Mouse (Mus musculus) large intestine, adult 2 months (tissue): ENCODE measurements at regions not wholly inside any gene's neighbourhood (a gene's known extent, or its start where the extent isn't known, plus 50 kb on each side); places are given as distances from the start of the nearest gene placed in this dataset.
"Not testable (repeated sequence)": the region's sequence is repeated elsewhere in the genome, so short reads cannot be mapped to it uniquely, and the experiment has no call there.

ENCODE experiments used
- DNase-seq: peaks from one replicate; pipeline ENCODE4 v3.0.0-alpha.2; 2012; ENCODE audit warnings: low read depth, low spot score
- WGBS: fragments of 180-500 bp; shearing (Covaris S2); methylation state at CpG from one replicate; pipeline ENCODE4 v1.1.7; 2018; 5-methylcytosine and 5-hydroxymethylcytosine counted together

- 96% methylated on average over 2 of the region's 2 CpGs for whole genome bisulfite sequencing
Observed at GRCm38 (mm10) chr4:7251641-7252040, 987.2 kb downstream of the Car8 start.

GRCm38 (mm10) chr4:7247816-7248215 is 991.0 kb downstream of the Car8 start:
- no peak for DNase-seq
- WGBS = 93% methylated on average over 4 of the region's 4 CpGs

More at GRCm38 (mm10) chr4:7251641-7252040, 987.2 kb downstream of the Car8 start:
- DNase-seq = no peak

- 72% methylated on average over 4 of the region's 4 CpGs for WGBS
- DNase-seq = no peak
Observed at GRCm38 (mm10) chr4:7247244-7247643, 991.6 kb downstream of the Car8 start.

GRCm38 (mm10) chr4:7246828-7247227 is 992.0 kb downstream of the Car8 start:
- no peak for DNase-seq
- 92% methylated on average over 4 of the region's 4 CpGs for WGBS

- DNase-seq = no peak
- 86% methylated on average over 2 of the region's 2 CpGs for WGBS
Observed at GRCm38 (mm10) chr4:7245653-7246052, 993.2 kb downstream of the Car8 start.

GRCm38 (mm10) chr4:7237848-7238247 is 1001.0 kb downstream of the Car8 start:
- 92% methylated on average over 3 of the region's 3 CpGs for WGBS
- DNase-seq = no peak

GRCm38 (mm10) chr4:7234537-7234936 is 1004.3 kb downstream of the Car8 start:
- not testable (repeated sequence) for DNase-seq
- 97% methylated on average over 6 of the region's 6 CpGs for WGBS

- no peak for DNase-seq
- WGBS = 84% methylated on average over 2 of the region's 2 CpGs
Observed at GRCm38 (mm10) chr4:7228980-7229379, 1009.9 kb downstream of the Car8 start.

- WGBS = 98% methylated on average over 3 of the region's 3 CpGs
Observed at GRCm38 (mm10) chr4:7222922-7223321, 1015.9 kb downstream of the Car8 start.

GRCm38 (mm10) chr4:7220426-7220825 is 1018.4 kb downstream of the Car8 start:
- no peak for DNase-seq

More at GRCm38 (mm10) chr4:7222922-7223321, 1015.9 kb downstream of the Car8 start:
- DNase-seq = no peak

- no peak for DNase-seq
- WGBS = 96% methylated on average over 5 of the region's 5 CpGs
Observed at GRCm38 (mm10) chr4:7215048-7216030, 1023.5 kb downstream of the Car8 start.

GRCm38 (mm10) chr4:7206987-7207386 is 1031.9 kb downstream of the Car8 start:
- DNase-seq = no peak
- WGBS = 63% methylated on average over 1 of the region's 1 CpGs

- WGBS = 89% methylated on average over 2 of the region's 2 CpGs
- DNase-seq = no peak
Observed at GRCm38 (mm10) chr4:7201816-7202215, 1037.0 kb downstream of the Car8 start.

GRCm38 (mm10) chr4:7199941-7200340 is 1038.9 kb downstream of the Car8 start:
- no peak for DNase-seq

GRCm38 (mm10) chr4:7199052-7199451 is 1039.8 kb downstream of the Car8 start:
- WGBS = 91% methylated on average over 2 of the region's 2 CpGs
- DNase-seq = no peak

More at GRCm38 (mm10) chr4:7199941-7200340, 1038.9 kb downstream of the Car8 start:
- WGBS = 84% methylated on average over 2 of the region's 2 CpGs

- 16% methylated on average over 3 of the region's 3 CpGs for WGBS
Observed at GRCm38 (mm10) chr4:7196570-7196969, 1042.3 kb downstream of the Car8 start.

GRCm38 (mm10) chr4:7195619-7196018 is 1043.2 kb downstream of the Car8 start:
- 76% methylated on average over 1 of the region's 1 CpGs for WGBS

More at GRCm38 (mm10) chr4:7196570-7196969, 1042.3 kb downstream of the Car8 start:
- no peak for DNase-seq

GRCm38 (mm10) chr4:7191912-7192311 is 1046.9 kb downstream of the Car8 start:
- DNase-seq = no peak
- WGBS = 84% methylated on average over 3 of the region's 3 CpGs

More at GRCm38 (mm10) chr4:7195619-7196018, 1043.2 kb downstream of the Car8 start:
- DNase-seq = no peak

GRCm38 (mm10) chr4:7191228-7191627 is 1047.6 kb downstream of the Car8 start:
- no peak for DNase-seq
- WGBS = 93% methylated on average over 3 of the region's 3 CpGs

- 83% methylated on average over 9 of the region's 9 CpGs for WGBS
- DNase-seq = no peak
Observed at GRCm38 (mm10) chr4:7175030-7175429, 1063.8 kb downstream of the Car8 start.
